Mouse (Mus musculus): Measurements from ENCODE around the gene Utp14a. TPM values are rescaled to one million over a fixed set of nuclear protein-coding genes. Genes with fewer than 3 reads are reported as not detected.

Gene Utp14a
- total RNA-seq, 2 experiments from 2014 or later, result 18.4 to 22.4 TPM

DNA sequence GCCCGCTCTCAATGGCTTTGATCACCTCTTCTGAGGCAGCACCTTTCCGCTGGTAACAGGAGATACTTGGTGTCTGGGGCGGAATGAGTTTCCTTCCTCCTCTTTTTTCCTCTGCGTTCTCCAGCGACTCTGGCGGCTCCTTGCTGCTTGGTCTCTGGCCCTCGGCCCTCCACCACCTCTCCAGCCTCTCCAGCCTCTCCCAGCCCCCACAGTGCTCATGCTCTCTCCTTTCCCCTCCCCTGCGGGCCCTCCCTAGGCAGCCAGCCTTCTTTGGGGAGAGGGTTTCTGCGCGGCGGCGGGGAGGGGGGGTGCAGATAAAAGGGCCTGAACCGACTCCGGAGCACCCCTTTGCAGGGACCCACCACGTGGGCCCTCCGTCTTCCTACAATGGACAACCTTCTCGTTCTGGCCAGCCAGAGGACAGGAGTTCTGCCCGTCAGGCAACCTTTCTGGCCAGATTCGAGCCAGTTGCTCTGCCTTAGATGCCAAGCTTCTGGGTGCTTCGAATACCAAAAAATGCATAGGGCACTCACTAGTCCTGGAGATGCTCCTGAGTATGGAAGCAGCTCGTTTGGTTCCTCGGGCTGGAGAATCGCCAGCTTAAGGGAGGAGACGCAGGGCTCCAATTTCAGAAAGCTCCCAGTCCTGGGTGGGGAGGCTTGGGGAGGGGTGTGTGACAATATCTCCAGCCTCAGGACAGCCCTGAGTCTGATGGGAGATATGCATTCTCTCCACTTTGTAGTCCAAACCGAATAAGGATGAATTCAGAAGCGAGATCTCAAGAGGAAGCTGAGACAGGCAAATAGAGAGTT, 54.2 kb downstream of the Utp14a start:
- DNase-seq (ENCODE audit: low spot score in 2 of 2), result peak in 1 of 2 experiments; percentile 13

DNA sequence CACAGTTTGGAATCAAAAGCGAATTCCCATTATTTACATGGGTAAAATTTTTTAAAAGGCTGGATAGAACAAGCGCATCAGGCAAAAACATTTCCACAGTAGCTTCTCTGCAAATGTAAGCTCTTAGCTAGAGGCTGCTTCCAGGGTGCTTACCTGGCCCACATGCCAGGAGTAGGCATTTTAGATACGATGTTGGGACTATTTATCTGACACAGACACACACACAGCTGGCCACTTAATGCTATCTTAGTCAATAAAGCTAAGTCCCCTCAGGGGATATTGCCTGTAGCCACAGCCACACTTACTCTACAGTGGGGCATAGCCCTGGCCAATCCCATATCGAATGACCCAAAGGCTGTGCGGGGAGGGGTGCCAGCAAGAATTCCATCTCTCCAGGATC, 55.1 kb downstream of the Utp14a start:
- no peak for DNase-seq (ENCODE audit: low spot score in 2 of 2)

DNA sequence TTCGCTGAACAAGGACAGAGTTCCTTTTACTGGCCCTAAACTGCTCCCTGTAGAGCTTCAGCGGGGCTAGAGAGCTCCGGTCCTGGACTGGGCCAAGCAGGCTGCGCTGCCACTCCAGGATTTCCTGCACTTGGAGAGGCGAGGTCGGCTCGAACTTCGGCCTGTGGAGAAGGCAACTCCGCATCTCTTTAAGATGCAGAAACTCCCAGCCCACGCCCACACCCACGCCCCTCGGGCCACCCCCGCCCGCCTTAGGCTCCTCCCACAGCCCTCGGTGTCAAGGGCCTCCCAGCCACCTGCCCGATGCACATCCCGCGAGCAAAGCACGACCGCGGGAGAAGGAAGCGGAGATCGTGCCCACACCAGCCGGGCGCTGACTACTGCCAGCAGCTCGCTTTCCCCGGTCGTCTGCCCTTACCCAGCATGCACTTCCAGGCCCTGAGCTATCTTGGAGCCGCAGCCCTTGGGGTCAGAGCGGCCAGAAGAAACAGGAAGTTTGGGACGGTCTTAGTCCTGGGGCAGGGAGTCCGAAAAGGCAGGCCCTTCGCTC, 57.9 kb downstream of the Utp14a start:
- DNase-seq (ENCODE audit: low spot score in 2 of 2), result peak; percentile 46 to 57

DNA sequence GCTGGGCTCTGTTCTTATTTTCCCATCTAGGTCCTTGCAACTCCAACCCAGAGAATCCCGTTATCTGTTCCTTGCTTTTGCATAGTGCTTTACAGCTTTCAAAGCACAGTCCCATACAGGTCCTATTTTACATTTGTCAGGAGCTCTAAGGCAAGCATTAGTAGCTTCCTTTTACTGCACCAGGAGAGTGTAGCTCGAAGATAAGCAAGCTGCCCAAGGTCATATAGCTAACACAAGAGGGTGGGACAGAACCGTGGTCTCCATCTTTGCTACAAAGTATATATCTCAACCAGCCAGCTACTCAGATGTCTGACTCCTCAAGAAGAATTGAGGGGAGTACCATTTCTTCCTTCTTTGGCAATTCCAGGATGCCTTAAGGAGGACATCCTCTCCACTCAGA, 60.8 kb downstream of the Utp14a start:
- no peak for DNase-seq (ENCODE audit: low spot score in 2 of 2)

DNA sequence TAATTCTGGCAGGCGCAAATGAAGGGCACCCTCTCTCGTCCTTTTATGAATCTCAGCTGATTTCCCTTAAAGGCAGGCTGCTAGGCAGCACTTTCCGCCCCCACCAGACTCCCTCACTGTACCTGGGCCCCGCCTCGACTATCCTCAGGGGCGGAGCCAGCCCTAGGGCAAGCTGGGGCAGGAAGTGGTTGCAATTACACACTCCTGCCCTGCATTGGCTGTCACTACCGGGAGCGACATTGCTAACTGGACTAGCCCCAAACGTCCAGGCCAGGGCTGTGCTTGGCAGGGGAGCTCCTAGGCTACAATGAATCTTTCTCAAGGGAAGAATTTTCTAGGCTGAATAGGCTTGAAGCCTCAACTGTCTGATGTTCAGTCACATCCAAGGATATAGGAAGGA, 61.5 kb downstream of the Utp14a start:
- no peak for DNase-seq (ENCODE audit: low spot score in 2 of 2)

Other genes with a start within 250 kb of the Utp14a start
- gene Apln, start 222.0 kb upstream of the Utp14a start, total RNA-seq (2021), result 10 to 100 TPM; 12.3 to 17.5 TPM
- gene Xpnpep2, start 148.1 kb upstream of the Utp14a start, total RNA-seq (2021), result under 1 TPM; 0.75 to 0.85 TPM
- gene Sash3, start 110.4 kb upstream of the Utp14a start, total RNA-seq (2021), result 1 to 10 TPM; 1.0 to 1.7 TPM
- gene Zdhhc9, start 48.0 kb upstream of the Utp14a start, total RNA-seq (2021), result 10 to 100 TPM; 49.9 to 52.1 TPM
- gene Bcorl1, start 84.5 kb downstream of the Utp14a start, total RNA-seq (2021), result 10 to 100 TPM; 17.6 to 19.6 TPM
- gene Elf4, start 206.3 kb downstream of the Utp14a start, total RNA-seq (2021), result 1 to 10 TPM; 1.0 TPM

All from layer of hippocampus, postnatal 10 days (tissue).